Mouse (Mus musculus) MEL (cell line): Measurements from ENCODE around the gene Slc16a10.

Experiments used
- CTCF ChIP-seq, 3 experiments: IDR thresholded peaks in 2 of 3; conservative IDR thresholded peaks in 1 of 3; 2 replicates each; pipeline ENCODE4 v1.5.1; 2011 to 2012; ENCODE audit warnings: low read length in 3 of 3, low read depth in 2 of 3, mild to moderate bottlenecking in 2 of 3, improper control_type of control experiment in 1 of 3, inconsistent platforms in 1 of 3, mixed read lengths in 1 of 3, moderate library complexity in 1 of 3; ENCODE audit not compliant: control insufficient read depth in 1 of 3, insufficient read depth in 1 of 3, poor library complexity in 1 of 3, severe bottlenecking in 1 of 3
- EP300 ChIP-seq, 2 experiments: IDR thresholded peaks; 2 replicates each; pipeline ENCODE4 v1.6.1; 2011; ENCODE audit warnings: improper control_type of control experiment in 2 of 2, low read length in 2 of 2, low read depth in 1 of 2, mild to moderate bottlenecking in 1 of 2
- ETS1 ChIP-seq: IDR thresholded peaks from 2 replicates; pipeline ENCODE4 v1.6.1; 2012; ENCODE audit warnings: low read depth, mild to moderate bottlenecking, inconsistent platforms, low read length, improper control_type of control experiment, moderate library complexity
- KAT2A ChIP-seq: conservative IDR thresholded peaks from 2 replicates; pipeline ENCODE4 v1.6.1; 2012; ENCODE audit warnings: low read depth, low read length, improper control_type of control experiment, inconsistent platforms
- MEF2A ChIP-seq: IDR thresholded peaks from 2 replicates; pipeline ENCODE4 v1.6.1; 2014; ENCODE audit warnings: low read depth, mild to moderate bottlenecking, inconsistent platforms, low read length, improper control_type of control experiment; ENCODE audit not compliant: poor library complexity, insufficient replicate concordance, severe bottlenecking; ENCODE audit errors: extremely low read depth
- NRF1 ChIP-seq: IDR thresholded peaks from 2 replicates; pipeline ENCODE4 v1.6.1; 2014; ENCODE audit warnings: low read depth, mild to moderate bottlenecking, inconsistent platforms, low read length, improper control_type of control experiment, moderate library complexity; ENCODE audit not compliant: poor library complexity, insufficient read depth, severe bottlenecking
- POLR2A ChIP-seq, 2 experiments: IDR thresholded peaks; 2 replicates each; pipeline ENCODE4 v1.6.1; 2011 to 2012; ENCODE audit warnings: low read length in 2 of 2, mild to moderate bottlenecking in 2 of 2, control low read depth in 1 of 2, improper control_type of control experiment in 1 of 2, low read depth in 1 of 2, moderate library complexity in 1 of 2; ENCODE audit not compliant: control insufficient read depth in 1 of 2, insufficient read depth in 1 of 2, poor library complexity in 1 of 2
- RCOR1 ChIP-seq: IDR thresholded peaks from 2 replicates; pipeline ENCODE4 v1.6.1; 2012; ENCODE audit warnings: low read depth, mild to moderate bottlenecking, inconsistent platforms, low read length, improper control_type of control experiment
- TCF12 ChIP-seq: IDR thresholded peaks from 2 replicates; pipeline ENCODE4 v1.6.1; 2014; ENCODE audit warnings: low read depth, mild to moderate bottlenecking, inconsistent platforms, low read length, improper control_type of control experiment, moderate library complexity
- USF2 ChIP-seq, 2 experiments: IDR thresholded peaks; 2 replicates each; pipeline ENCODE4 v1.6.1; 2011 to 2012; ENCODE audit warnings: improper control_type of control experiment in 2 of 2, low read length in 2 of 2, borderline replicate concordance in 1 of 2, inconsistent platforms in 1 of 2, low read depth in 1 of 2, mild to moderate bottlenecking in 1 of 2; ENCODE audit not compliant: insufficient read depth in 1 of 2
- ZC3H11A ChIP-seq: IDR thresholded peaks from 2 replicates; pipeline ENCODE4 v1.6.1; 2012; ENCODE audit warnings: low read depth, mild to moderate bottlenecking, inconsistent platforms, low read length, improper control_type of control experiment

DNA sequence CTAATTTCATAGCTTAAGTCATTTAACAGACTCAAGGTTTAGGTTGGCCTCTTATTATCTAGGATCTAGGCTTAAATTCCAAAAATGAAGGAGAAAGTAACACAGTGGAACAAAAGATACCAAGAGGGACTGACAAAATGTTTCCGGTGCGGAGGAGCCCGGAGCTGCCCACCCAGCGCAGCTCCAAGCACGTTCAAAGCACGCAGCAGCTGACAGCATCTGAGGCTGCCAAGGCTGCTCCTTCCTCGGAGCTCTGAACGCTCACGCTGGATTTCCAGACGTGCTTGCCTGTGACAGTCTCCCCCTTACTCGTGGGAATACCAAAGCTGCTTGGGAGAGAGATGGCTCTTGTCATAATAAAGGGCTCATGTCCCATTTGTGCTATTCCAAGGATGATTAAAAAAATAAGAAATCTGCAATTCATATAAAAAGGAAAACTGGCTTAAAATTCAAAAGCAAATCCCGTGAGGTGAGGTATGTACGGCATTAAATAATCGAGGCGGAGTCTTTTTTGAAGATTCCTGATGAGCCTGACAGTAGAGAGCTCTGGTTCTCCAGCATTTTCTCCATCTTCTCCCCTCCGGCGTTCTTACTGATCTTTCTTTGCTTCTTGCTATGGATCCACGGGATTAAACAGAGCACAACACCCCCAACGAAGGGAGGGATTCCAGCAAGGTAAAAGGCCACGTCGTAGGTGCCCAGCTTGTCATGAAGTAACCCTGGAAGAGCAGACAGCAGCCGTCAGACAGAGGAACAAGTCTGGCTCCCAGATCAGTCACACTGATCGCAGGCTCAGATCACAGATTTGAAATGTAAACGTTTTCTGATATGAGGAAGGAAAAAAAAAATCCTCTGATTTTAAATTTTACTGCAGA, 105.1 kb downstream of the Slc16a10 start:
- TF ChIP-seq USF2 (IDR thresholded peaks at IDR 0.05; ENCODE audit: borderline replicate concordance in 1 of 2, insufficient read depth in 1 of 2, low read depth in 1 of 2, low read length in 2 of 2) (no peak), POLR2A (IDR thresholded peaks at IDR 0.05; ENCODE audit: control insufficient read depth in 1 of 2, insufficient read depth in 1 of 2, low read depth in 1 of 2, low read length in 2 of 2, poor library complexity in 1 of 2) (no peak), MEF2A (no peak), RCOR1 (no peak), ZC3H11A (no peak), CTCF (IDR thresholded peaks at IDR 0.05 in 2 of 3, conservative IDR thresholded peaks at IDR 0.05 in 1 of 3; ENCODE audit: control insufficient read depth in 1 of 3, insufficient read depth in 1 of 3, low read depth in 2 of 3, low read length in 3 of 3, poor library complexity in 1 of 3, severe bottlenecking in 1 of 3) (no peak), EP300 (IDR thresholded peaks at IDR 0.05; ENCODE audit: low read depth in 1 of 2, low read length in 2 of 2) (no peak), KAT2A (no peak), TCF12 (no peak), ETS1 (no peak), NRF1 (no peak)
